Mouse (Mus musculus): ENCODE data around the gene Ddx49. TPM values are rescaled to one million over a fixed set of nuclear protein-coding genes. Genes with fewer than 3 reads are reported as not detected.

The Ddx49 gene
- total RNA-seq (2021) = 10 to 100 TPM; 69.9 to 72.0 TPM
- long read RNA-seq, experiment 1, transcript Ddx49-201 (13 exons, 2,137 nt) = major isoform, 50 of 64 reads
- long read RNA-seq, experiment 1, partial matches to known transcripts = 1 of 64 reads
- long read RNA-seq, experiment 1, other reads (novel, unspliced or antisense) = 13 of 64 reads
- long read RNA-seq, experiment 2, transcript Ddx49-201 (13 exons, 2,137 nt) = major isoform, 13 of 17 reads
- long read RNA-seq, experiment 2, partial matches to known transcripts = 1 of 17 reads
- long read RNA-seq, experiment 2, other reads (novel, unspliced or antisense) = 3 of 17 reads

GRCm38 (mm10) chr8:70302358-70302890 is at the start of gene Ddx49, which contains the start of gene Cope:
Ddx49 (minus strand) TSS chr8:70302489.
Cope (plus strand) TSS chr8:70302518.
- peak; percentile 94 to 95 for DNase-seq

- DNase-seq = no peak
Observed at GRCm38 (mm10) chr8:70352000-70352384, 49.7 kb upstream of the Ddx49 start.

- no peak for DNase-seq
Observed at GRCm38 (mm10) chr8:70351035-70351999, 49.0 kb upstream of the Ddx49 start.

GRCm38 (mm10) chr8:70347860-70348420 is 45.7 kb upstream of the Ddx49 start:
- DNase-seq = no peak

GRCm38 (mm10) chr8:70347443-70347842 is 45.2 kb upstream of the Ddx49 start:
- DNase-seq = no peak

- DNase-seq = peak; percentile 57 to 71
Observed at GRCm38 (mm10) chr8:70344279-70344678, 42.0 kb upstream of the Ddx49 start.

GRCm38 (mm10) chr8:70343696-70344095 is 41.4 kb upstream of the Ddx49 start:
- peak in 1 of 2 experiments; percentile 54 for DNase-seq

GRCm38 (mm10) chr8:70343076-70343475 is 40.8 kb upstream of the Ddx49 start:
- DNase-seq = no peak

- DNase-seq = no peak
Observed at GRCm38 (mm10) chr8:70342007-70342406, 39.7 kb upstream of the Ddx49 start.

- no peak for DNase-seq
Observed at GRCm38 (mm10) chr8:70340659-70341058, 38.4 kb upstream of the Ddx49 start.

- DNase-seq = no peak
Observed at GRCm38 (mm10) chr8:70338931-70339330, 36.6 kb upstream of the Ddx49 start.

GRCm38 (mm10) chr8:70332878-70333202 is 30.6 kb upstream of the Ddx49 start:
- DNase-seq = no peak

- peak; percentile 74 to 83 for DNase-seq
Observed at GRCm38 (mm10) chr8:70332070-70332877, 30.0 kb upstream of the Ddx49 start.

- DNase-seq = no peak
Observed at GRCm38 (mm10) chr8:70331526-70331925, 29.2 kb upstream of the Ddx49 start.

- peak; percentile 70 to 80 for DNase-seq
Observed at GRCm38 (mm10) chr8:70330741-70331364, 28.6 kb upstream of the Ddx49 start.

GRCm38 (mm10) chr8:70329835-70330740 is 27.8 kb upstream of the Ddx49 start:
- DNase-seq = peak in 1 of 2 experiments; percentile 54

- DNase-seq = no peak
Observed at GRCm38 (mm10) chr8:70329124-70329834, 27.0 kb upstream of the Ddx49 start, which contains the start of gene Gdf1. Gdf1 (plus strand) TSS chr8:70329817.

- DNase-seq = no peak
Observed at GRCm38 (mm10) chr8:70327512-70327911, 25.2 kb upstream of the Ddx49 start.

- no peak for DNase-seq
Observed at GRCm38 (mm10) chr8:70323716-70324115, 21.4 kb upstream of the Ddx49 start.
